Mouse (Mus musculus) limb, embryonic 12.5 days (tissue): ENCODE measurements around the gene Pbxip1. TPM values are rescaled to one million over a fixed set of nuclear protein-coding genes. Genes with fewer than 3 reads are reported as not detected.
"Not testable (repeated sequence)": the region's sequence is repeated elsewhere in the genome, so short reads cannot be mapped to it uniquely, and the experiment has no call there.

Source experiments
- ATAC-seq: fragments of 200-750 bp; cut with Nextera tagmentation; 2 replicates; pipeline ENCODE4 v1.8.0; 2017; ENCODE audit warnings: low read depth, moderate TSS enrichment; ENCODE audit not compliant: insufficient number of reproducible peaks, insufficient read depth, low FRiP score, low TSS enrichment
- H3K27ac ChIP-seq: fragments of 300-500 bp; sonication (generic); 2 replicates; pipeline ENCODE4 v1.5.1; 2016; ENCODE audit warnings: mild to moderate bottlenecking, moderate library complexity
- H3K27me3 ChIP-seq: fragments of 300-500 bp; sonication (generic); 2 replicates; pipeline ENCODE4 v1.6.1; 2016; ENCODE audit warnings: mild to moderate bottlenecking, moderate library complexity
- H3K36me3 ChIP-seq: fragments of 300-500 bp; sonication (generic); 2 replicates; pipeline ENCODE4 v1.6.1; 2016; ENCODE audit warnings: mild to moderate bottlenecking, moderate library complexity
- H3K4me1 ChIP-seq: fragments of 300-500 bp; sonication (generic); replicated peaks from 2 replicates; pipeline ENCODE4 v1.6.1; 2016
- H3K4me2 ChIP-seq: fragments of 300-500 bp; sonication (generic); 2 replicates; pipeline ENCODE4 v1.6.1; 2016; ENCODE audit warnings: mild to moderate bottlenecking, moderate library complexity
- H3K4me3 ChIP-seq: fragments of 300-500 bp; sonication (generic); replicated peaks from 2 replicates; pipeline ENCODE4 v1.5.1; 2016; ENCODE audit warnings: mild to moderate bottlenecking
- H3K9ac ChIP-seq: fragments of 300-500 bp; sonication (generic); replicated peaks from 2 replicates; pipeline ENCODE4 v1.6.1; 2016; ENCODE audit warnings: mild to moderate bottlenecking, moderate library complexity
- H3K9me3 ChIP-seq: fragments of 300-500 bp; sonication (generic); 2 replicates; pipeline ENCODE4 v1.6.1; 2016; ENCODE audit warnings: mild to moderate bottlenecking, moderate library complexity
- WGBS: fragments of 180-500 bp; shearing (Covaris S2); methylation state at CpG from one replicate; pipeline ENCODE4 v1.1.7; 2016; 5-methylcytosine and 5-hydroxymethylcytosine counted together
- polyA plus RNA-seq: library from polyadenylated mRNA; unstranded; fragments of >200 nt; fragmentation: Nextera tagmentation; extraction: Ambion mirVana; gene quantifications from 2 replicates; pipeline ENCODE4 v1.2.1, GENCODE M21; 2016

Pbxip1 gene
- polyA plus RNA-seq, 1 experiment from 2014 or later, result 27.4 TPM

DNA sequence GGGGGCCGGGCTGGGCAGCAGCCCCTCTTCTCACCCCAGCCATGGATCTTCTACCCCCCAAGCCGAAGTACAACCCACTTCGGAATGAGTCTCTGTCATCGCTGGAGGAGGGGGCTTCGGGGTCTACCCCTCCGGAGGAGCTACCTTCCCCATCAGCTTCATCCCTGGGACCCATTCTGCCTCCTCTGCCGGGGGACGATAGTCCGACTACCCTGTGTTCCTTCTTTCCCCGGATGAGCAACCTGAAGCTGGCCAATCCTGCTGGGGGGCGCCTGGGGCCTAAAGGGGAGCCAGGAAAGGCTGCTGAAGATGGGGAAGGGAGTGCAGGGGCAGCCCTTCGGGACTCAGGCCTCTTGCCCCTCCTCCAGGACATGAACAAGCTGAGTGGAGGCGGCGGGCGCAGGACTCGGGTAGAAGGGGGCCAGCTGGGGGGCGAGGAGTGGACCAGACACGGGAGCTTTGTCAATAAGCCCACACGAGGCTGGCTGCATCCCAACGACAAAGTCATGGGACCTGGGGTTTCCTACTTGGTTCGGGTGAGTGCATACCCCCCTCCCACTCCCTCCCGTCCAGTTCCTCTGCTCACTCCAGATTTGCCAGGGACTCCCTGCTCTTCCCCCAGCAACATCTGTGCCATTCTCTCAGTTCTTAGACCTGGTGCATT lies 14.6 kb upstream of the Pbxip1 start:
- WGBS, result 8% methylated on average over 22 of the region's 22 CpGs
- no peak for ATAC-seq
- no peaks in the 10 kb centered on the region for H3K9me3 ChIP-seq
- H3K27me3 ChIP-seq, result no peaks in the 10 kb centered on the region
- H3K27ac ChIP-seq, result peak overlapping the region; percentile 86
- H3K4me2 ChIP-seq, result peak overlapping the region; percentile 80
- H3K4me3 ChIP-seq, result peak overlapping the region; percentile 44
- peak overlapping the region; percentile 71 for H3K9ac ChIP-seq
- peaks cover 39% of the 10 kb centered on the region for H3K4me1 ChIP-seq
- peaks cover 43% of the 10 kb centered on the region for H3K36me3 ChIP-seq

DNA sequence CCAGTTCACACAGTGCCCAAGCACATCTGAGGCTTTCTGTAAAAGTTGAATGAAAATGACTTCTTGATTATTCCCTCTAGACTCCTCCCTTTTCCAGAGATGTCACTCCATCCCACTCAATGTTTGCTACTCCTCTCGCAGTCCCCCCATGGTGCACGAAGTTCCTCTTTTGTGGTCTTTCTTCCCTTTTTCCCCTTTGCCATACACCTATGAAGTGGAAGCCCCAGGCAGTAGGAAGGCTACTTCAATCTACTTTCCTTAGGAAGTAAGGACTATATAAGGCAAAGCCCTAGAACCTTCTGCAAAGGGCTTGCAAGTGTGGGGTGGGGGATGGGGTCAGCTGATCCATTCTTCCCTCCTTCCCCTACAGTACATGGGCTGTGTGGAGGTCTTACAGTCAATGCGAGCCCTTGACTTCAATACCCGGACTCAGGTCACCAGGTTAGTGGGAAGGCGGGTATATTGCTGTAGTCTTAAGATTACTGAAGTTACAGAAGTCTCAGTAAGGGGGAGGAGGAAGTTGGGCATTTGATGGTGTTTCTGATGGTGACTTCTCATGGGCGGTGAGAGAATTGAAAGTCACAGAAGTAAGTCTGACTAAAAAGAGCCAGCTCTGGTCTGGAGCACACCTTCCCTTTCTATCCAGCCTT lies 13.8 kb upstream of the Pbxip1 start:
- H3K36me3 ChIP-seq, result peaks cover 51% of the 10 kb centered on the region
- no peaks in the 10 kb centered on the region for H3K27me3 ChIP-seq
- peaks cover 39% of the 10 kb centered on the region for H3K4me1 ChIP-seq
- H3K27ac ChIP-seq, result peak overlapping the region; percentile 86; the same call in 1 of the 2 replicates
- 75% methylated on average over 6 of the region's 6 CpGs for WGBS
- peak overlapping the region; percentile 71 for H3K9ac ChIP-seq
- ATAC-seq, result no peak
- H3K9me3 ChIP-seq, result no peaks in the 10 kb centered on the region
- H3K4me2 ChIP-seq, result peak overlapping the region; percentile 80
- peak overlapping the region; percentile 44 for H3K4me3 ChIP-seq

- WGBS, result 94% methylated on average over 5 of the region's 5 CpGs
- Histone ChIP-seq H3K36me3 (peaks cover 57% of the 10 kb centered on the region), H3K27ac (no peak overlapping the region), H3K4me1 (peaks cover 36% of the 10 kb centered on the region), H3K4me2 (no peak overlapping the region), H3K9me3 (no peaks in the 10 kb centered on the region), H3K4me3 (no peak overlapping the region), H3K9ac (no peak overlapping the region), H3K27me3 (no peaks in the 10 kb centered on the region)
- no peak for ATAC-seq
These were observed 11.9 kb upstream of the Pbxip1 start for GRCm38 (mm10) chr3:89424416-89425140.

DNA sequence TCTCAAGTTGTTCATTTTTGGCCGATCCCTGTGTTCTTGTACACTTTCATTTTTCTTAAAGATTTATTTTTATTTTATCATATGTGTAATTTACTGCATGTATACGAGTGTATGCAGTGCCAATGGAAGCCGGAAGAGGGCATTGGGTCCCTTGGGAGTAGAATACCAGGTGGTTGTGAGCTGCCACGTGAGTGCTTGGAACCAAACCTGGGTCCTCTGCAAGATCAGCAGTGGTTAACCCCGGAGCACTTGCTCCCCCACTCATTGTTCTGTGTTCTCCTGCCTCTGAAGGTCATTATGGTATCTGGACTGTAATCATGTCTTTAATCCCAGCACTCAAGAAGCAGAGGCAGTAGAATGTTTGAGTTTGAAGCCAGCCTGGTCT lies 11.4 kb upstream of the Pbxip1 start:
- Histone ChIP-seq H3K4me3 (no peak overlapping the region), H3K27ac (no peak overlapping the region), H3K9ac (no peak overlapping the region), H3K9me3 (no peaks in the 10 kb centered on the region), H3K27me3 (no peaks in the 10 kb centered on the region), H3K4me2 (no peak overlapping the region), H3K36me3 (peaks cover 57% of the 10 kb centered on the region), H3K4me1 (peaks cover 31% of the 10 kb centered on the region)
- ATAC-seq, result no peak
- 90% methylated on average over 5 of the region's 5 CpGs for WGBS

- Histone ChIP-seq H3K4me2 (no peak overlapping the region), H3K27me3 (no peaks in the 10 kb centered on the region), H3K9me3 (no peaks in the 10 kb centered on the region), H3K9ac (no peak overlapping the region), H3K4me3 (no peak overlapping the region), H3K27ac (no peak overlapping the region), H3K4me1 (peaks cover 26% of the 10 kb centered on the region), H3K36me3 (peaks cover 57% of the 10 kb centered on the region)
- no peak for ATAC-seq
- 91% methylated on average over 4 of the region's 4 CpGs for WGBS
These were observed 10.6 kb upstream of the Pbxip1 start for GRCm38 (mm10) chr3:89425876-89426275.

DNA sequence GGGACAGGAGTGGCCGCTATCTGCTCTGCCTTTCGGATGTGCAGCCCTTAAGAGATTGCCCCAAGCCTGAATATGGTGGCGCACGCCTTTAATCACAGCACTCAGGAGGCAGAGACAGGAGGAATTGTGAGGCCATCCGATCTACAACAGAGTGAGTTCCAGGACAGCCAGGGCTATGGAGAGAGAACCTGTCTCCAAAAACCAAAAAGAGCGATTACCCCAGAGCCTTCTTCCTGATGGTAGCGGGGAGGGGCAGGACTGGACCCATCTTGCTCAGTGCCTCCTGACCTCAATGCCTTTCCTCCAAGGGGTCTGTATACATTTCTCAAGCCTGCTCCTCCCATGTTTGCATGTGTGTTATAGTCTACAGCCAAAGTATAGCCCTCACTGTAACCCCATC lies 7.5 kb upstream of the Pbxip1 start:
- not testable (repeated sequence) for H3K27ac ChIP-seq, H3K9ac ChIP-seq, H3K4me3 ChIP-seq, H3K27me3 ChIP-seq, H3K9me3 ChIP-seq, ATAC-seq, H3K4me2 ChIP-seq
- Histone ChIP-seq H3K36me3 (peaks cover 66% of the 10 kb centered on the region), H3K4me1 (peaks cover 10% of the 10 kb centered on the region)
- 92% methylated on average over 7 of the region's 7 CpGs for WGBS

- ATAC-seq, result peak; percentile 97
These were observed 6.0 kb upstream of the Pbxip1 start, which contains the start of gene Pygo2 for GRCm38 (mm10) chr3:89430171-89431159. Gene Pygo2 (plus strand): TSS chr3:89430214.

GRCm38 (mm10) chr3:89432606-89433005 lies 3.9 kb upstream of the Pbxip1 start:
- 95% methylated on average over 8 of the region's 8 CpGs for WGBS
- Histone ChIP-seq H3K4me3 (no peak overlapping the region), H3K4me1 (peaks cover 19% of the 10 kb centered on the region), H3K27ac (no peak overlapping the region), H3K4me2 (no peak overlapping the region), H3K9ac (no peak overlapping the region), H3K9me3 (no peaks in the 10 kb centered on the region), H3K36me3 (peaks cover 38% of the 10 kb centered on the region), H3K27me3 (no peaks in the 10 kb centered on the region)
- no peak for ATAC-seq

More at GRCm38 (mm10) chr3:89430171-89431159, 6.0 kb upstream of the Pbxip1 start, which contains the start of gene Pygo2:
- Histone ChIP-seq H3K4me2 (peak within 1 kb of the TSS; percentile 75), H3K36me3 (peaks cover 59% of the 10 kb centered on the region), H3K9ac (peak within 1 kb of the TSS; percentile 85), H3K27ac (peak within 1 kb of the TSS; percentile 85), H3K4me1 (peaks cover 10% of the 10 kb centered on the region), H3K4me3 (peak within 1 kb of the TSS; percentile 64), H3K27me3 (no peaks in the 10 kb centered on the region), H3K9me3 (no peaks in the 10 kb centered on the region)
- WGBS, result 2% methylated on average over 68 of the region's 68 CpGs

GRCm38 (mm10) chr3:89434532-89434931 lies 2.0 kb upstream of the Pbxip1 start:
- Histone ChIP-seq H3K9me3 (no peaks in the 10 kb centered on the region), H3K4me3 (no peak overlapping the region), H3K27me3 (no peaks in the 10 kb centered on the region), H3K4me2 (no peak overlapping the region), H3K4me1 (peaks cover 22% of the 10 kb centered on the region), H3K36me3 (peaks cover 31% of the 10 kb centered on the region), H3K9ac (no peak overlapping the region), H3K27ac (peak overlapping the region; percentile 26)
- no peak for ATAC-seq
- 83% methylated on average over 11 of the region's 11 CpGs for WGBS

GRCm38 (mm10) chr3:89435041-89435440 lies 1.5 kb upstream of the Pbxip1 start:
- H3K4me2 ChIP-seq, result no peak overlapping the region
- no peaks in the 10 kb centered on the region for H3K27me3 ChIP-seq
- WGBS, result 77% methylated on average over 7 of the region's 7 CpGs
- H3K4me1 ChIP-seq, result peaks cover 22% of the 10 kb centered on the region
- no peak overlapping the region for H3K4me3 ChIP-seq
- no peak overlapping the region for H3K9ac ChIP-seq
- peak overlapping the region; percentile 26 for H3K27ac ChIP-seq
- H3K36me3 ChIP-seq, result peaks cover 33% of the 10 kb centered on the region
- no peaks in the 10 kb centered on the region for H3K9me3 ChIP-seq
- no peak for ATAC-seq
